Mouse (Mus musculus) CD4-positive naive resting alpha-beta T cell, adult 57 days (primary cell): ENCODE measurements around the gene Smap1. TPM values are rescaled to one million over a fixed set of nuclear protein-coding genes. Genes with fewer than 3 reads are reported as not detected.

Experiments used
- total RNA-seq: library from RNA; stranded (reverse); gene quantifications from one replicate; pipeline ENCODE4 v1.2.4, GENCODE M21; 2023

Smap1 gene
- total RNA-seq = 63.8 TPM

DNA sequence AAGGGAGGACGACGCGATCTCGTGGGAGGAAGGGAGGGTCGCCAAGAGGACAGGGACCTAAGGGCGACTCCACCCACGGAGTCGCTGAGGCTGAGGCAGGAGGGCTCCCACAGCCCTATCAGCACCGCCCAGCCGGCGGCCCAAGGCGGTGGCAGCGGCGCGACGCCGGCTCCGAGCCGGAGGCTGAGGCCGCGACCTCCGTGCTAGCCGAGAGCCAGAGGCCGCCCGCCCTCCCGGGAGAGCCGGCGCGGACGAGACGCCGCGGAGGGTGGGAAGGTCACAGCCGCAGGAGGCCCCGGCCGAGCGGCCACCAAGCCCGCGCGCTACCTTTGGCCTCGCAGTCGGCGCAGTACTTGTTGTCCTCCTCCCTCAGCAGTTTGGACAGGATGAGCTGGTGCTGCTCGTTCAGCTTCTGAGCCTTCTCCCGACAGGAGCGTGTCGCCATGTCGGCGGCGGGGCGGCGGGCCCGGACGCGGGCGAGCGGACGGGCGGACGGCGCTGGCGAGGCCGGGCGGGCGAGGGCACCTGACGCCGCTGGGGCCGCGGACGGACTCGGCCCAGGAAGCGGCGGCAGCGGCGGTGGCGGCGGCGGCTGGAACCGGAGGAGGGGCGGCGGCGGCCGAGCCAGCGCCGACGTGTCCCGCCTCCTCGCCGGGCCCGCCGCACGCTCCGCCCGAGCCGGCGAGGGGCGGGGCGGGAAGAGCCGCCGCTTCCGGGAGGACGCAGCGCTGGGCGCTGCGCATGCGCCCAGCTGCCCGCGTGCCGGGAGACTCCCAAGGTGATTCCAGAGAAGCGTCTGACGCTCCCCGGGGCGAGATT lies at the start of gene Smap1:
TSS of gene Smap1 (minus strand) at position 607 of the 819 bp plus-strand sequence.

Other genes starting within 250 kb of the Smap1 start
- not detected for gene B3gat2, start 160.6 kb downstream of the Smap1 start, total RNA-seq
- 17.3 TPM for gene Sdhaf4, start 83.3 kb upstream of the Smap1 start, total RNA-seq
- 1.3 TPM for gene Fam135a, start 178.0 kb upstream of the Smap1 start, total RNA-seq